ENCODE assay signal across 12 mouse cellular contexts in the genomic region with DNA sequence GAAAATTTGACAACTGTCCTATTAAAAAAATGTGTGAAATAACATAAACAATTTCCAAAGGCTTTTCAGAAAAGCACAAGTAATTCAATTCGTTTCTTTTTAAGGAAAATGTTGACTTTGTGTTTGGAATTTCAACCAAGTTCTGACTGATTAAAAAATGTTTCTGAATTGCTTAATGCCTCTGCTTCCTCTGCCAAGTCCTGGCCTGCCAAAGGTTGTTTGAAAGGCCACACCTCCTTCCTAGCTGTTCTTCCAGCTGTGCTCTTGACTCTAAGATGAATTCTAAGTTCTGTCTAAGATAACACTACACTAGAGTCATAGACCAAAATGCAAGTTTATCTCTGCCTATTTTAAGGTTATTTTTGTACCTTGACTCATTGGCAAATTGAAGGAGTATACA. TPM values are rescaled to one million over a fixed set of nuclear protein-coding genes. Genes with fewer than 3 reads are reported as not detected.
DNase-seq lines count a peak whose midpoint lies in the region; ATAC-seq lines count a peak whose summit lies in the region.
"Had no signal": no experiment of that assay in that cellular context is flagged by ENCODE, and none has a peak within 500 bp of the region (broad histone marks: within the 10 kb centered on the region; RNA-seq: fewer than 3 reads in every experiment).

No protein-coding gene starts in this region.

- no peaks in the 10 kb centered on the region for H3K36me3 ChIP-seq in stomach, embryonic 16.5 days (ENCODE audit: control insufficient read depth, insufficient read depth, low read length)
- H3K36me3 ChIP-seq: limb, embryonic 13.5 days had no signal

- H3K4me3 ChIP-seq in stomach, embryonic 16.5 days (replicated peaks; ENCODE audit: low read length): no peak overlapping the region
- H3K4me3 ChIP-seq: limb, embryonic 13.5 days; megakaryocyte, embryonic 14.5 days had no signal

- no peaks in the 10 kb centered on the region for H3K9me3 ChIP-seq in stomach, embryonic 16.5 days (replicated peaks; ENCODE audit: control insufficient read depth, low read length)
- H3K9me3 ChIP-seq: limb, embryonic 13.5 days; megakaryocyte, embryonic 14.5 days had no signal

- 40% methylated on average over 1 of the region's 1 CpGs for whole genome bisulfite sequencing in stomach, embryonic 16.5 days

- peak; percentile 56; the same call in 1 of the 2 replicates for ATAC-seq in stomach, embryonic 16.5 days (ENCODE audit: insufficient read depth, low FRiP score)

- peak; percentile 23 for DNase-seq in ovary, adult 18-20 months (ENCODE audit: low spot score)
- no peak for DNase-seq in ovary, postnatal 10 days (ENCODE audit: low spot score)
- DNase-seq in gastrocnemius, postnatal 10 days: peak; percentile 29
- DNase-seq in kidney, postnatal 10 days: peak; percentile 20
- no peak for DNase-seq in neural tube, embryonic 10.5 days (ENCODE audit: extremely low spot score, low spot score)
- no peak for DNase-seq in layer of hippocampus, adult 11-12 months (ENCODE audit: low spot score)
- DNase-seq: cerebellum, adult 9-10 months; layer of hippocampus, adult 9-11 months had no signal

- H3K27ac ChIP-seq in stomach, embryonic 16.5 days (ENCODE audit: low read length): no peak overlapping the region
- H3K27ac ChIP-seq: limb, embryonic 13.5 days had no signal

- no peak overlapping the region for H3K4me2 ChIP-seq in stomach, embryonic 16.5 days (ENCODE audit: low read depth, low read length)
- H3K4me2 ChIP-seq: limb, embryonic 13.5 days had no signal

- H3K4me1 ChIP-seq in stomach, embryonic 16.5 days (ENCODE audit: control insufficient read depth, insufficient read depth, low read length): no peaks in the 10 kb centered on the region
- H3K4me1 ChIP-seq: limb, embryonic 13.5 days; megakaryocyte, embryonic 14.5 days had no signal

- no peak overlapping the region for H3K9ac ChIP-seq in stomach, embryonic 16.5 days (ENCODE audit: low read length)
- H3K9ac ChIP-seq: limb, embryonic 13.5 days had no signal

- H3K27me3 ChIP-seq in stomach, embryonic 16.5 days (ENCODE audit: control insufficient read depth, insufficient read depth, low read length): no peaks in the 10 kb centered on the region
- H3K27me3 ChIP-seq: limb, embryonic 13.5 days; megakaryocyte, embryonic 14.5 days had no signal

RNA-seq across cellular contexts. Expression of gene Aldh1a1, which starts 8.0 kb away (rescaled TPM):
- 10 to 100 TPM; 15.6 to 17.9 TPM for total RNA-seq in gastrocnemius, postnatal 10 days (2021)
- 36.3 and 37.7 TPM in 2 replicates for polyA plus RNA-seq in stomach, embryonic 16.5 days (2015; fragmentation: Nextera tagmentation; extraction: Ambion mirVana)
- polyA plus RNA-seq: neural tube, embryonic 11.5 days had no signal

Comparison
In these comparisons a context has a peak if more than half of its experiments do, and no peak if none do; other contexts are left out.
1. DNase-seq: peak in ovary, adult 18-20 months (single experiment), gastrocnemius, postnatal 10 days (single experiment) and kidney, postnatal 10 days (single experiment); none in ovary, postnatal 10 days (single experiment), neural tube, embryonic 10.5 days (single experiment) and layer of hippocampus, adult 11-12 months (single experiment).